Mouse (Mus musculus): ENCODE results near the gene Bzw1.

The Bzw1 gene

GRCm38 (mm10) chr1:58396179-58396578 lies 3.5 kb downstream of the Bzw1 start:
- DNase-seq (ENCODE audit: low spot score in 2 of 2) = no peak

GRCm38 (mm10) chr1:58397731-58398130 lies 5.0 kb downstream of the Bzw1 start:
- no peak for DNase-seq (ENCODE audit: low spot score in 2 of 2)

- no peak for DNase-seq (ENCODE audit: low spot score in 2 of 2)
Observed at GRCm38 (mm10) chr1:58401396-58401795, 8.7 kb downstream of the Bzw1 start.

GRCm38 (mm10) chr1:58403745-58404144 lies 11.0 kb downstream of the Bzw1 start:
- DNase-seq (ENCODE audit: low spot score in 2 of 2) = no peak

GRCm38 (mm10) chr1:58407321-58407720 lies 14.6 kb downstream of the Bzw1 start:
- DNase-seq (ENCODE audit: low spot score in 2 of 2) = no peak

- no peak for DNase-seq (ENCODE audit: low spot score in 2 of 2)
Observed at GRCm38 (mm10) chr1:58408141-58408540, 15.4 kb downstream of the Bzw1 start.

- DNase-seq (ENCODE audit: low spot score in 2 of 2) = no peak
Observed at GRCm38 (mm10) chr1:58409553-58410197, 17.0 kb downstream of the Bzw1 start.

GRCm38 (mm10) chr1:58410198-58410588 lies 17.5 kb downstream of the Bzw1 start:
- no peak for DNase-seq (ENCODE audit: low spot score in 2 of 2)

GRCm38 (mm10) chr1:58410776-58411175 lies 18.1 kb downstream of the Bzw1 start:
- DNase-seq (ENCODE audit: low spot score in 2 of 2) = no peak

- DNase-seq (ENCODE audit: low spot score in 2 of 2) = no peak
Observed at GRCm38 (mm10) chr1:58415442-58415841, 22.7 kb downstream of the Bzw1 start.

GRCm38 (mm10) chr1:58416048-58416447 lies 23.4 kb downstream of the Bzw1 start:
- no peak for DNase-seq (ENCODE audit: low spot score in 2 of 2)

- no peak for DNase-seq (ENCODE audit: low spot score in 2 of 2)
Observed at GRCm38 (mm10) chr1:58420032-58420431, 27.3 kb downstream of the Bzw1 start.

- no peak for DNase-seq (ENCODE audit: low spot score in 2 of 2)
Observed at GRCm38 (mm10) chr1:58420961-58421360, 28.3 kb downstream of the Bzw1 start.

- peak in 1 of 2 experiments; percentile 54 for DNase-seq (ENCODE audit: low spot score in 2 of 2)
Observed at GRCm38 (mm10) chr1:58422879-58423278, 30.2 kb downstream of the Bzw1 start.

GRCm38 (mm10) chr1:58423371-58424248 lies 30.9 kb downstream of the Bzw1 start, which contains the start of gene Clk1:
Gene Clk1, minus strand, starts transcription at chr1:58424066.
- peak; percentile 99 to 100 for DNase-seq (ENCODE audit: low spot score in 2 of 2)

- DNase-seq (ENCODE audit: low spot score in 2 of 2) = no peak
Observed at GRCm38 (mm10) chr1:58424551-58424950, 31.9 kb downstream of the Bzw1 start.

- peak in 1 of 2 experiments; percentile 27 for DNase-seq (ENCODE audit: low spot score in 2 of 2)
Observed at GRCm38 (mm10) chr1:58444691-58445090, 52.0 kb downstream of the Bzw1 start.

GRCm38 (mm10) chr1:58445143-58445722 lies 52.5 kb downstream of the Bzw1 start, which contains the start of the genes Nif3l1 and Ppil3:
Gene Nif3l1, plus strand, starts transcription at chr1:58445151.
Gene Ppil3, minus strand, starts transcription at chr1:58445486.
- DNase-seq (ENCODE audit: low spot score in 2 of 2) = peak; percentile 76 to 81

GRCm38 (mm10) chr1:58445861-58446260 lies 53.2 kb downstream of the Bzw1 start:
- DNase-seq (ENCODE audit: low spot score in 2 of 2) = no peak

GRCm38 (mm10) chr1:58447766-58448165 lies 55.1 kb downstream of the Bzw1 start:
- DNase-seq (ENCODE audit: low spot score in 2 of 2) = no peak

- DNase-seq (ENCODE audit: low spot score in 2 of 2) = no peak
Observed at GRCm38 (mm10) chr1:58448396-58448795, 55.7 kb downstream of the Bzw1 start.

GRCm38 (mm10) chr1:58454316-58454715 lies 61.6 kb downstream of the Bzw1 start:
- no peak for DNase-seq (ENCODE audit: low spot score in 2 of 2)
